Mouse (Mus musculus): Measurements from ENCODE around the gene Btf3. TPM values are rescaled to one million over a fixed set of nuclear protein-coding genes. Genes with fewer than 3 reads are reported as not detected.

The Btf3 gene
- polyA plus RNA-seq, 1 experiment from 2014 or later = 539 TPM

GRCm38 (mm10) chr13:98297883-98298482, 18.8 kb downstream of the Btf3 start:
- no peak overlapping the region for H3K9ac ChIP-seq
- H3K4me1 ChIP-seq (replicated peaks; ENCODE audit: control insufficient read depth, insufficient read depth, low read length) = no peaks in the 10 kb centered on the region
- H3K4me2 ChIP-seq (replicated peaks) = no peak overlapping the region
- ATAC-seq (ENCODE audit: low FRiP score) (no peak), DNase-seq (ENCODE audit: low spot score) (no peak)
- H3K27me3 ChIP-seq (ENCODE audit: control insufficient read depth, insufficient read depth, low read length) = no peaks in the 10 kb centered on the region
- H3K4me3 ChIP-seq (replicated peaks; ENCODE audit: low read length) = no peak overlapping the region
- WGBS = 94% methylated on average over 6 of the region's 6 CpGs
- no peaks in the 10 kb centered on the region for H3K9me3 ChIP-seq (ENCODE audit: control insufficient read depth, low read length)
- H3K27ac ChIP-seq = no peak overlapping the region
- H3K36me3 ChIP-seq (replicated peaks; ENCODE audit: control insufficient read depth, insufficient read depth) = no peaks in the 10 kb centered on the region

GRCm38 (mm10) chr13:98296072-98296471, 20.7 kb downstream of the Btf3 start:
- ATAC-seq (ENCODE audit: low FRiP score) = no peak
- no peak for DNase-seq (ENCODE audit: low spot score)
- Histone ChIP-seq H3K9ac (no peak overlapping the region), H3K27ac (no peak overlapping the region), H3K4me2 (replicated peaks) (no peak overlapping the region), H3K4me3 (replicated peaks; ENCODE audit: low read length) (no peak overlapping the region), H3K9me3 (ENCODE audit: control insufficient read depth, low read length) (no peaks in the 10 kb centered on the region), H3K27me3 (ENCODE audit: control insufficient read depth, insufficient read depth, low read length) (no peaks in the 10 kb centered on the region), H3K4me1 (replicated peaks; ENCODE audit: control insufficient read depth, insufficient read depth, low read length) (no peaks in the 10 kb centered on the region), H3K36me3 (replicated peaks; ENCODE audit: control insufficient read depth, insufficient read depth) (no peaks in the 10 kb centered on the region)
- 51% methylated on average over 5 of the region's 5 CpGs for WGBS

GRCm38 (mm10) chr13:98291712-98292111, 25.1 kb downstream of the Btf3 start:
- 87% methylated on average over 8 of the region's 8 CpGs for WGBS
- Histone ChIP-seq H3K4me2 (replicated peaks) (no peak overlapping the region), H3K27me3 (ENCODE audit: control insufficient read depth, insufficient read depth, low read length) (no peaks in the 10 kb centered on the region), H3K4me3 (replicated peaks; ENCODE audit: low read length) (no peak overlapping the region), H3K36me3 (replicated peaks; ENCODE audit: control insufficient read depth, insufficient read depth) (no peaks in the 10 kb centered on the region), H3K9me3 (ENCODE audit: control insufficient read depth, low read length) (no peaks in the 10 kb centered on the region), H3K9ac (no peak overlapping the region), H3K27ac (no peak overlapping the region), H3K4me1 (replicated peaks; ENCODE audit: control insufficient read depth, insufficient read depth, low read length) (no peaks in the 10 kb centered on the region)
- DNase-seq (ENCODE audit: low spot score) = no peak
- ATAC-seq (ENCODE audit: low FRiP score) = no peak

- no peak for ATAC-seq (ENCODE audit: low FRiP score)
- no peak overlapping the region for H3K27ac ChIP-seq
- H3K4me1 ChIP-seq (replicated peaks; ENCODE audit: control insufficient read depth, insufficient read depth, low read length) = no peaks in the 10 kb centered on the region
- no peak overlapping the region for H3K4me2 ChIP-seq (replicated peaks)
- H3K4me3 ChIP-seq (replicated peaks; ENCODE audit: low read length) = no peak overlapping the region
- no peak overlapping the region for H3K9ac ChIP-seq
- no peak for DNase-seq (ENCODE audit: low spot score)
- 40% methylated on average over 2 of the region's 2 CpGs for WGBS
- no peaks in the 10 kb centered on the region for H3K27me3 ChIP-seq (ENCODE audit: control insufficient read depth, insufficient read depth, low read length)
- no peaks in the 10 kb centered on the region for H3K36me3 ChIP-seq (replicated peaks; ENCODE audit: control insufficient read depth, insufficient read depth)
- no peaks in the 10 kb centered on the region for H3K9me3 ChIP-seq (ENCODE audit: control insufficient read depth, low read length)
Measured at GRCm38 (mm10) chr13:98290719-98291118, 26.1 kb downstream of the Btf3 start.

- H3K4me3 ChIP-seq (replicated peaks; ENCODE audit: low read length) = no peak overlapping the region
- 85% methylated on average over 12 of the region's 12 CpGs for WGBS
- no peak for DNase-seq (ENCODE audit: low spot score)
- H3K4me2 ChIP-seq (replicated peaks) = no peak overlapping the region
- H3K36me3 ChIP-seq (replicated peaks; ENCODE audit: control insufficient read depth, insufficient read depth) = peaks cover 2% of the 10 kb centered on the region; the same call in 1 of the 2 replicates
- H3K27ac ChIP-seq = no peak overlapping the region
- H3K9ac ChIP-seq = no peak overlapping the region
- no peak for ATAC-seq (ENCODE audit: low FRiP score)
- no peaks in the 10 kb centered on the region for H3K4me1 ChIP-seq (replicated peaks; ENCODE audit: control insufficient read depth, insufficient read depth, low read length)
- H3K27me3 ChIP-seq (ENCODE audit: control insufficient read depth, insufficient read depth, low read length) = no peaks in the 10 kb centered on the region
- no peaks in the 10 kb centered on the region for H3K9me3 ChIP-seq (ENCODE audit: control insufficient read depth, low read length)
Measured at GRCm38 (mm10) chr13:98280990-98281650, 35.7 kb downstream of the Btf3 start.

GRCm38 (mm10) chr13:98279686-98280085, 37.1 kb downstream of the Btf3 start, which contains the start of gene Gm21976:
Gm21976 (plus strand) TSS chr13:98279887.
- Histone ChIP-seq H3K4me1 (replicated peaks; ENCODE audit: control insufficient read depth, insufficient read depth, low read length) (no peaks in the 10 kb centered on the region), H3K27me3 (ENCODE audit: control insufficient read depth, insufficient read depth, low read length) (no peaks in the 10 kb centered on the region), H3K9ac (no peak within 1 kb of the TSS), H3K9me3 (ENCODE audit: control insufficient read depth, low read length) (no peaks in the 10 kb centered on the region), H3K36me3 (replicated peaks; ENCODE audit: control insufficient read depth, insufficient read depth) (peaks cover 17% of the 10 kb centered on the region), H3K4me2 (replicated peaks) (no peak within 1 kb of the TSS), H3K27ac (no peak within 1 kb of the TSS), H3K4me3 (replicated peaks; ENCODE audit: low read length) (no peak within 1 kb of the TSS)
- no peak for DNase-seq (ENCODE audit: low spot score)
- 88% methylated on average over 5 of the region's 5 CpGs for WGBS
- no peak for ATAC-seq (ENCODE audit: low FRiP score)

- H3K4me1 ChIP-seq (replicated peaks; ENCODE audit: control insufficient read depth, insufficient read depth, low read length) = no peaks in the 10 kb centered on the region
- H3K4me3 ChIP-seq (replicated peaks; ENCODE audit: low read length) = no peak overlapping the region
- no peak overlapping the region for H3K4me2 ChIP-seq (replicated peaks)
- H3K9ac ChIP-seq = no peak overlapping the region
- H3K36me3 ChIP-seq (replicated peaks; ENCODE audit: control insufficient read depth, insufficient read depth) = peaks cover 38% of the 10 kb centered on the region
- DNase-seq (ENCODE audit: low spot score) = no peak
- H3K27me3 ChIP-seq (ENCODE audit: control insufficient read depth, insufficient read depth, low read length) = no peaks in the 10 kb centered on the region
- ATAC-seq (ENCODE audit: low FRiP score) = no peak
- 92% methylated on average over 2 of the region's 2 CpGs for WGBS
- H3K27ac ChIP-seq = no peak overlapping the region
- H3K9me3 ChIP-seq (ENCODE audit: control insufficient read depth, low read length) = no peaks in the 10 kb centered on the region
Measured at GRCm38 (mm10) chr13:98277501-98277900, 39.3 kb downstream of the Btf3 start.

- Histone ChIP-seq H3K4me1 (replicated peaks; ENCODE audit: control insufficient read depth, insufficient read depth, low read length) (no peaks in the 10 kb centered on the region), H3K9ac (no peak overlapping the region), H3K27ac (no peak overlapping the region), H3K27me3 (ENCODE audit: control insufficient read depth, insufficient read depth, low read length) (no peaks in the 10 kb centered on the region), H3K9me3 (ENCODE audit: control insufficient read depth, low read length) (no peaks in the 10 kb centered on the region), H3K4me3 (replicated peaks; ENCODE audit: low read length) (no peak overlapping the region), H3K4me2 (replicated peaks) (no peak overlapping the region), H3K36me3 (replicated peaks; ENCODE audit: control insufficient read depth, insufficient read depth) (peaks cover 50% of the 10 kb centered on the region)
- WGBS = 94% methylated on average over 7 of the region's 7 CpGs
- ATAC-seq (ENCODE audit: low FRiP score) = no peak
- DNase-seq (ENCODE audit: low spot score) = no peak
Measured at GRCm38 (mm10) chr13:98276253-98276652, 40.6 kb downstream of the Btf3 start.

GRCm38 (mm10) chr13:98275646-98276045, 41.2 kb downstream of the Btf3 start:
- 90% methylated on average over 4 of the region's 4 CpGs for WGBS
- peaks cover 56% of the 10 kb centered on the region for H3K36me3 ChIP-seq (replicated peaks; ENCODE audit: control insufficient read depth, insufficient read depth)
- no peak overlapping the region for H3K9ac ChIP-seq
- H3K9me3 ChIP-seq (ENCODE audit: control insufficient read depth, low read length) = no peaks in the 10 kb centered on the region
- ATAC-seq (ENCODE audit: low FRiP score) = no peak
- no peak overlapping the region for H3K4me3 ChIP-seq (replicated peaks; ENCODE audit: low read length)
- H3K27ac ChIP-seq = no peak overlapping the region
- DNase-seq (ENCODE audit: low spot score) = no peak
- no peaks in the 10 kb centered on the region for H3K27me3 ChIP-seq (ENCODE audit: control insufficient read depth, insufficient read depth, low read length)
- H3K4me2 ChIP-seq (replicated peaks) = no peak overlapping the region
- H3K4me1 ChIP-seq (replicated peaks; ENCODE audit: control insufficient read depth, insufficient read depth, low read length) = no peaks in the 10 kb centered on the region

Measured in hindbrain, embryonic 14.5 days (tissue).